Mouse (Mus musculus): Measurements from ENCODE around the gene Nol12.

Gene Nol12

GRCm38 (mm10) chr15:78934784-78935320 lies at the start of gene Nol12:
Gene Nol12 (plus strand): TSS chr15:78934933.
- DNase-seq (ENCODE audit: low read depth, low spot score): peak; percentile 92

- DNase-seq (ENCODE audit: low read depth, low spot score): no peak
Measured at GRCm38 (mm10) chr15:78889401-78889853, 45.3 kb upstream of the Nol12 start.

- DNase-seq (ENCODE audit: low read depth, low spot score): no peak
Measured at GRCm38 (mm10) chr15:78892440-78892839, 42.3 kb upstream of the Nol12 start.

- no peak for DNase-seq (ENCODE audit: low read depth, low spot score)
Measured at GRCm38 (mm10) chr15:78894726-78895125, 40.0 kb upstream of the Nol12 start.

- no peak for DNase-seq (ENCODE audit: low read depth, low spot score)
Measured at GRCm38 (mm10) chr15:78895741-78896140, 39.0 kb upstream of the Nol12 start.

GRCm38 (mm10) chr15:78896149-78896548 lies 38.6 kb upstream of the Nol12 start:
- no peak for DNase-seq (ENCODE audit: low read depth, low spot score)

GRCm38 (mm10) chr15:78897488-78897887 lies 37.2 kb upstream of the Nol12 start:
- no peak for DNase-seq (ENCODE audit: low read depth, low spot score)

GRCm38 (mm10) chr15:78898507-78899001 lies 36.2 kb upstream of the Nol12 start:
- no peak for DNase-seq (ENCODE audit: low read depth, low spot score)

GRCm38 (mm10) chr15:78899409-78899739 lies 35.4 kb upstream of the Nol12 start, which contains the start of gene Gm49510:
Gene Gm49510 (plus strand): TSS chr15:78899667.
- no peak for DNase-seq (ENCODE audit: low read depth, low spot score)

GRCm38 (mm10) chr15:78899740-78900584 lies 34.8 kb upstream of the Nol12 start, which contains the start of gene Sh3bp1:
Gene Sh3bp1 (plus strand): TSS chr15:78899768.
- DNase-seq (ENCODE audit: low read depth, low spot score): peak; percentile 60

- peak; percentile 37 for DNase-seq (ENCODE audit: low read depth, low spot score)
Measured at GRCm38 (mm10) chr15:78900585-78901421, 33.9 kb upstream of the Nol12 start.

- no peak for DNase-seq (ENCODE audit: low read depth, low spot score)
Measured at GRCm38 (mm10) chr15:78901422-78901789, 33.3 kb upstream of the Nol12 start.

GRCm38 (mm10) chr15:78903243-78903642 lies 31.5 kb upstream of the Nol12 start:
- DNase-seq (ENCODE audit: low read depth, low spot score): peak; percentile 91

GRCm38 (mm10) chr15:78908399-78908798 lies 26.3 kb upstream of the Nol12 start:
- DNase-seq (ENCODE audit: low read depth, low spot score): no peak

- DNase-seq (ENCODE audit: low read depth, low spot score): no peak
Measured at GRCm38 (mm10) chr15:78908982-78909381, 25.8 kb upstream of the Nol12 start.

GRCm38 (mm10) chr15:78912040-78912439 lies 22.7 kb upstream of the Nol12 start:
- DNase-seq (ENCODE audit: low read depth, low spot score): peak; percentile 63

- DNase-seq (ENCODE audit: low read depth, low spot score): peak; percentile 99
Measured at GRCm38 (mm10) chr15:78913632-78914090, 21.1 kb upstream of the Nol12 start, which contains the start of gene Pdxp. Gene Pdxp (plus strand): TSS chr15:78913919.

- DNase-seq (ENCODE audit: low read depth, low spot score): peak; percentile 30
Measured at GRCm38 (mm10) chr15:78914091-78914822, 20.5 kb upstream of the Nol12 start.

- no peak for DNase-seq (ENCODE audit: low read depth, low spot score)
Measured at GRCm38 (mm10) chr15:78914823-78915659, 19.7 kb upstream of the Nol12 start.

- DNase-seq (ENCODE audit: low read depth, low spot score): peak; percentile 87
Measured at GRCm38 (mm10) chr15:78915660-78916017, 19.1 kb upstream of the Nol12 start.

Data from 3T3-L1 (cell line).